Mouse (Mus musculus) heart, embryonic 10.5 days (tissue): Measurements from ENCODE around the gene Ctdspl. TPM values are rescaled to one million over a fixed set of nuclear protein-coding genes. Genes with fewer than 3 reads are reported as not detected.
A peak's percentile ranks its signal among the peaks of the same experiment; 100 is the strongest.

ENCODE experiments used
- DNase-seq: peaks from one replicate; pipeline ENCODE4 v3.0.0-alpha.2; 2017; ENCODE audit warnings: low spot score
- H3K27ac ChIP-seq: fragments of 300-500 bp; sonication (generic); 2 replicates; pipeline ENCODE4 v1.5.1; 2016; ENCODE audit warnings: mild to moderate bottlenecking
- H3K27me3 ChIP-seq: fragments of 300-500 bp; sonication (generic); 2 replicates; pipeline ENCODE4 v1.6.1; 2016; ENCODE audit warnings: mild to moderate bottlenecking; ENCODE audit not compliant: poor library complexity, insufficient read depth, severe bottlenecking
- H3K36me3 ChIP-seq: fragments of 300-500 bp; sonication (generic); 2 replicates; pipeline ENCODE4 v1.6.1; 2016; ENCODE audit warnings: mild to moderate bottlenecking, moderate library complexity
- H3K4me1 ChIP-seq: fragments of 300-500 bp; sonication (generic); 2 replicates; pipeline ENCODE4 v1.6.1; 2016; ENCODE audit warnings: mild to moderate bottlenecking
- H3K4me3 ChIP-seq: fragments of 300-500 bp; sonication (generic); 2 replicates; pipeline ENCODE4 v1.5.1; 2016; ENCODE audit warnings: mild to moderate bottlenecking, moderate library complexity
- H3K9me3 ChIP-seq: fragments of 300-500 bp; sonication (generic); 2 replicates; pipeline ENCODE4 v1.6.1; 2016; ENCODE audit warnings: mild to moderate bottlenecking, moderate library complexity
- WGBS: fragments of 180-500 bp; shearing (Covaris S2); methylation state at CpG from one replicate; pipeline ENCODE4 v1.1.7; 2016; 5-methylcytosine and 5-hydroxymethylcytosine counted together
- polyA plus RNA-seq: library from polyadenylated mRNA; unstranded; fragments of >200 nt; fragmentation: Nextera tagmentation; extraction: Ambion mirVana; gene quantifications from 2 replicates; pipeline ENCODE4 v1.2.1, GENCODE M21; 2016

The Ctdspl gene
- polyA plus RNA-seq, 1 experiment from 2014 or later: 10.2 TPM

DNA sequence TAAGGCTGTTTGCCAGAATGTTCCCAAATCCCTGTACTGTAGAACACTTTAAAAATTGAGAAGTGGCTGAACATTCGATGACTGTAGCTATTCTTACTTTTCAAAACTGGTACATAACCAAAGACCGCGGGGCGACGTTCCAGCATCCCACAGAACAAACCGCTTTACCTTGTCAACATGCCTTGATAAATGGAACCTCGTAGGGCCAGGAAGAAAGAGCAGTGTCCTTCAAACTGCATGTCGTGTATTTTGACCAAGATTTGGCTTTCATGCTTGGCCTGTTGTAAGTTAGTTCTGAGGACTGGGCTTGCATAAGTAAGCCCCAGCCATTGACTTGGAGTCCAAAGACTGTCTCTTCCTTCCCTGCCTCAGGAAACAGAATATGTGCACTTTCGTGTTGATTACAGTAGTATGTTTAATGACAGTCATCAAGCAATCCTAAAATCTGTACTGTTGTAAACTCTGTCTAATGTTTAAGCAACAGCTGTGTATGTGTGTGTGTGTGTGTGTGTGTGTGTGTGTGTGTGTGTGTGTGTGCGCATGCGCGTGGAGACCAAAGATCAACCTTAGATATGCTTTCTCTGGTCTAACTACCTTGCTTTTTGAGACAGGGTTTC, 14.4 kb downstream of the Ctdspl start:
- Histone ChIP-seq H3K4me3 (no peak overlapping the region), H3K27me3 (no peaks in the 10 kb centered on the region), H3K9me3 (no peaks in the 10 kb centered on the region), H3K27ac (no peak overlapping the region), H3K36me3 (no peaks in the 10 kb centered on the region), H3K4me1 (peaks cover 52% of the 10 kb centered on the region)
- 80% methylated on average over 12 of the region's 12 CpGs for WGBS
- DNase-seq: no peak

DNA sequence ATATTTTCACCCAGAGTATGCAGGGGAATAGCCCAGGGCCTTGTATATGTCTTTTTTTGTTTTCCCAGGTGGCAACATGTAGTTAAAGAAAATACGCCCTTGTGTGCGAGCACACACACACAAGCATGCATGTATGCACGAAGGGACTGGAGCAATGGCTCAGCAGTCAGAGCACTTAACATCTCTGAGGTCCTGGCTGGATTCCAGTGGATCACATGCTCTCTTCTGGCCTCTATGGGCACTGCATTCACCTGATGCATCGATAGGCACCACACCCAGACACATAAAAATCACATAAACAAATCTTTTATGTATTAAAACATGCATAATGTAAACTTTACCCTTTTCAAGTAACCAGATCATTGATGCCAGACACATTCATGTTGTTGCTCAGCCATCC, 15.8 kb downstream of the Ctdspl start:
- H3K36me3 ChIP-seq: no peaks in the 10 kb centered on the region
- 82% methylated on average over 4 of the region's 4 CpGs for WGBS
- no peaks in the 10 kb centered on the region for H3K27me3 ChIP-seq
- H3K4me1 ChIP-seq: peaks cover 43% of the 10 kb centered on the region
- H3K9me3 ChIP-seq: no peaks in the 10 kb centered on the region
- no peak overlapping the region for H3K4me3 ChIP-seq
- no peak for DNase-seq
- no peak overlapping the region for H3K27ac ChIP-seq

DNA sequence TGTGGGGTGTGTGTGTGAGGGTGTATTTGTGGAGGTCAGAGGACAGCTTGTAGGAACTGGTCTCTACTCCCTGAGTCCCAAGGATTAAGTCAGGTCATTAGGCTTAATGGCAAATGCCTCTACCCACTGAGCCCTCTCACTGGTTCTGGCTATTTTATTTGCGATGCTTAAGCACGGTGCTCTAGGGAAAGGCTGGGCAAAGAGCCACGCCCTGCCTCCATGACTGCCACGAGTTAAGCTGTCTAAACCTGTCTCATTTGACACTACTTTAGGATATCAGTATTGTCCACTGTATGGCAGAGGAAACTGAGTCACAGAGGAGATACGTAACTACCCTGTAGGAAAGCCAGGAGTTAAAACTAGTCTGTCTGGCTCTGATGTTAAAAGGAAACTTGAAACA, 17.7 kb downstream of the Ctdspl start:
- WGBS: 60% methylated on average over 5 of the region's 5 CpGs
- H3K4me3 ChIP-seq: no peak overlapping the region
- peaks cover 43% of the 10 kb centered on the region for H3K4me1 ChIP-seq

DNA sequence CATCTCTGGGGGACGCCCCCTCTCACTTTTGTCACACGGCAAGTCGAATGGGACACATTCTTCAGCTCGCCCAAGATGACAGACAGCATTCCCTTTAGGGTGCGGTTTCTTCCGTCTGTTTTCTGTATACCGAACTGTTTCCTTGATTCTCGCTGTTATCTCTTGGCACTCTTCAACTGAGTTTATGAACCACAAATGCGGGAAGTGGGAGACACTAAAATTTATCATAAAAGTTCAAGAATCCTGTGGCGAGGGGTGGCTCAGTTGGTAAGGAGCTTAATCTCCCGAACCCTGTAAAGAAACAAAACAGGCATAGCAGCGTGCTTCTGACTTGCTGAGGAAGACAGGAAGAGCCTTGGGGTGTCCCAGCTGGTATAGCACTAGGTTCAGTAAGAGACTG, 18.1 kb downstream of the Ctdspl start:
- Histone ChIP-seq H3K9me3 (no peaks in the 10 kb centered on the region), H3K4me3 (no peak overlapping the region), H3K4me1 (peaks cover 45% of the 10 kb centered on the region), H3K27me3 (no peaks in the 10 kb centered on the region), H3K27ac (0 out of 2 replicates have a peak overlapping the region, but pooled peaks have one; percentile 1), H3K36me3 (no peaks in the 10 kb centered on the region)
- DNase-seq: no peak
- 47% methylated on average over 12 of the region's 12 CpGs for WGBS

More for the DNA sequence above, 17.7 kb downstream of the Ctdspl start:
- no peak for DNase-seq
- H3K36me3 ChIP-seq: no peaks in the 10 kb centered on the region
- 0 out of 2 replicates have a peak overlapping the region, but pooled peaks have one; percentile 1 for H3K27ac ChIP-seq
- no peaks in the 10 kb centered on the region for H3K27me3 ChIP-seq
- H3K9me3 ChIP-seq: no peaks in the 10 kb centered on the region

DNA sequence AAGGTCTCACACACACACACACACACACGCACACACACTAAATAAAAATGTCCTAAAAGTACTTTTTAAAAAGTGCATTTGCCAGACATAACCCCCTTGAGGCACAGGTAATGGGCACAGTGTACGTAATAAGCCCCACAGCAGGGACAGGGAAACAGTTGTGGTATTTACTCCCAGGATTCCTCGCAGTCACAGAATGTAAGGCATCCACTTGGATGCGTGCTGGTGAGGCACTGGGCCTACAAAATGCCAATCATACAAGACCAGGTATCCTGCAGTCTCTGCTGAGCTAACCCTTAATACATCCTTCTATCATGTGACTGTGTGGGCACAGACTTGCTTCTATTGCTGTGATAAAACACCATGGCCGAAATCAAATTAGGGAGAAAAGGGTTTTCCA, 22.2 kb downstream of the Ctdspl start:
- H3K9me3 ChIP-seq: no peaks in the 10 kb centered on the region
- 66% methylated on average over 5 of the region's 5 CpGs for WGBS
- 0 out of 2 replicates have a peak, but pooled peaks cover 4% of the 10 kb centered on the region for H3K36me3 ChIP-seq
- no peak overlapping the region for H3K4me3 ChIP-seq
- no peaks in the 10 kb centered on the region for H3K27me3 ChIP-seq
- no peak overlapping the region for H3K27ac ChIP-seq
- no peak for DNase-seq
- H3K4me1 ChIP-seq: peaks cover 63% of the 10 kb centered on the region

DNA sequence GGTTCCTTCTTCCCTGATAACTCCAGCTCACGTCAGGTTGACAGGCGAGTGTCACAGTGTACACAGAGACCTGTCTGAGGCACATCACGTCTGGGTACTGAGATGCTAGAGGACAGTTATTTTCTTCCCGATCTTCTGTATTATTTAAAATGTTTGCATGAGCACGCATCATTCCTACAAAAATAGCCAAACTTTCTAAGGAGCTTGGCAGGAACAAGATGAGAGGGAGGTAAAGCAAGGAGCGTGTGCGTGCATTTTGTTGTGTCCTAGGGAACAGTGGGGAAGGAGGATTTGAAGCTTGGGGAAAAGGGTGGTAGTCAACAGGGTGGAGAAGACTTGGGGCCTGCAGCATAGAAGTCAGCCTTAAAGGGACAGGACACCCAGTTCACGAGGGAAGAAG, 22.9 kb downstream of the Ctdspl start:
- Histone ChIP-seq H3K4me3 (no peak overlapping the region), H3K36me3 (0 out of 2 replicates have a peak, but pooled peaks cover 4% of the 10 kb centered on the region), H3K27ac (no peak overlapping the region), H3K4me1 (peaks cover 58% of the 10 kb centered on the region), H3K27me3 (no peaks in the 10 kb centered on the region), H3K9me3 (no peaks in the 10 kb centered on the region)
- no peak for DNase-seq
- 84% methylated on average over 8 of the region's 8 CpGs for WGBS

DNA sequence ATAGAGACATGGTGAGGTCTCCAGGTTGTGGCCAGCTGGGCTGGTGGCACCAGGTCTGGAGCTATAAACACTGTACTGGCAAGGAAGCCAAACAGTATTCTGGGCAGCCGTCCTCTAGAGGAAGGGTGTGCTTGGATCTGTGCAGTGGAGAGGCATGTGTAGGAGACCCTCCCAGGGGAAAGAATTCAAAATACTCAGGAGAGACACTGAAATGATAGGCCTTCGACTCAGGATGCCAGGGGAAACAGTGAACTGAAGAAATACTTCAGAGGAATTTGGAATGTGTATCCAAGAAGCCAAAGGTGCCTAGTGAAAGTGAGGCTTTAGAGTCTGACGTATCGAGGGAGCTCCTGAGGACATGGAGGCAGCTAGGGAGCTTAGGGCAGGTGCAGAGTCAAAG, 23.4 kb downstream of the Ctdspl start:
- no peaks in the 10 kb centered on the region for H3K27me3 ChIP-seq
- DNase-seq: no peak
- 58% methylated on average over 4 of the region's 4 CpGs for WGBS
- H3K36me3 ChIP-seq: 0 out of 2 replicates have a peak, but pooled peaks cover 4% of the 10 kb centered on the region
- no peak overlapping the region for H3K4me3 ChIP-seq
- no peak overlapping the region for H3K27ac ChIP-seq
- H3K4me1 ChIP-seq: peaks cover 52% of the 10 kb centered on the region
- no peaks in the 10 kb centered on the region for H3K9me3 ChIP-seq

DNA sequence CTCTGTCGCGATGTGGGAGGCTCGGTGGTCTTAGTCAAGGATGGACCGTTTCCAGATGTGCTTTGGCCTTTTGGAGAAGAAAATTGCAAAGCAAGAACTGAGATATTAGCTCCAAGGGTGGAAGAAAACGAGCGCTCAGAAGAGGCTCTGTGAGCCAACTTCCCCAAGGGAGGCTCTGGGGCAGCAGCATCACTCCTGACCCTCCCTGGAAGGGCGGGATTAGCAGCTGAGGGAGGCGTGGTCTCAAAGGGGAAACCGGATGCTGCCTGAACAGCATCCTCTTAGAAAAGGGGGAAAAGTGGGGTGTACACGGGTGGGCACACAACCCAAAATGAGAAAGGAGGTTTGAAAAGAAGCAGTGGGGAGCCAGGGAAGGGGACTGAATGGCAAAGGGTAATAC, 23.8 kb downstream of the Ctdspl start:
- no peak for DNase-seq
- no peaks in the 10 kb centered on the region for H3K27me3 ChIP-seq
- H3K27ac ChIP-seq: 0 out of 2 replicates have a peak overlapping the region, but pooled peaks have one; percentile 3
- peaks cover 52% of the 10 kb centered on the region for H3K4me1 ChIP-seq
- H3K36me3 ChIP-seq: 0 out of 2 replicates have a peak, but pooled peaks cover 4% of the 10 kb centered on the region
- WGBS: 66% methylated on average over 10 of the region's 10 CpGs
- no peaks in the 10 kb centered on the region for H3K9me3 ChIP-seq
- H3K4me3 ChIP-seq: no peak overlapping the region

DNA sequence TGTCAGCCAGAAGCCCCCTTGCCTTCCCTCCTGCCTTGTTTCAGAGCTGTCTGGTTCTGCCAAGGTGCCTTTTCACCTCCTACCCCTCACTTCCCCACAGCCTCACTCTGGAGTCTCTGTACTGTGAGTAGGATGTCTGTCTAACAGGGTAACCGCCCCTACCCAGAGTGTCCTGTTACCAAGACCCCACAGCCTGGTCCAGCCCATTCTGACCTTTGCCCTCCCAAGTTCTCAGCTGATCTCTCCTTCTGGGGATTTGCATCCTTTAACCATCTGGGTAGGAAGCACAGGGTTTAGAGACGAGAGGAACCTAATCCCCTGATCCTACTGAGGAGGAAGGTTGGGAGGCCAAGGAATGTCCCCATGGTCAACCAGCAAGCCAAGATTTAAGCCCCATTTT, 24.5 kb downstream of the Ctdspl start:
- no peak for DNase-seq
- H3K36me3 ChIP-seq: 0 out of 2 replicates have a peak, but pooled peaks cover 4% of the 10 kb centered on the region
- no peak overlapping the region for H3K27ac ChIP-seq
- no peaks in the 10 kb centered on the region for H3K9me3 ChIP-seq
- no peaks in the 10 kb centered on the region for H3K27me3 ChIP-seq
- WGBS: 63% methylated on average over 2 of the region's 2 CpGs
- H3K4me1 ChIP-seq: peaks cover 52% of the 10 kb centered on the region
- H3K4me3 ChIP-seq: no peak overlapping the region

DNA sequence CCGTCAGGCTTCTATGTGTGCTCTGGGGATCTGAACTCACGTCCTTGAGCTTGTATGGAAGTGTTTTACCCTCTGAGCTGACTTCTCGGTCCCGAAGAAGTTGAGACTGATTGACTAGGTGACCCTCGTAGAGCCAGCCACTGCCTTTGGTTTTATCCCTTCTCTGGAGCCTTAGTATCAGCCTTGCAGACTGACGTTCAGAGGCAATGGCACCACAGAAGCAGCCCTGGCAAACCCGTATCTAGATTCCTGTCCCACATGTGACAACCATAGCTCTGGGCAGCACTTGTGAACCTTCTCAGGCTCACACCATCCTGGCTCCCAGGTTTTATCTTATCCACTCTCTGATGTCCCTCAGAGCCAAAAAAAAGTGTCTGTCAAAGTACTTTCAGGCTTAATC, 25.1 kb downstream of the Ctdspl start:
- Histone ChIP-seq H3K27me3 (no peaks in the 10 kb centered on the region), H3K4me3 (no peak overlapping the region), H3K9me3 (no peaks in the 10 kb centered on the region), H3K36me3 (0 out of 2 replicates have a peak, but pooled peaks cover 4% of the 10 kb centered on the region), H3K27ac (no peak overlapping the region), H3K4me1 (peaks cover 52% of the 10 kb centered on the region)
- 73% methylated on average over 7 of the region's 7 CpGs for WGBS
- DNase-seq: no peak

DNA sequence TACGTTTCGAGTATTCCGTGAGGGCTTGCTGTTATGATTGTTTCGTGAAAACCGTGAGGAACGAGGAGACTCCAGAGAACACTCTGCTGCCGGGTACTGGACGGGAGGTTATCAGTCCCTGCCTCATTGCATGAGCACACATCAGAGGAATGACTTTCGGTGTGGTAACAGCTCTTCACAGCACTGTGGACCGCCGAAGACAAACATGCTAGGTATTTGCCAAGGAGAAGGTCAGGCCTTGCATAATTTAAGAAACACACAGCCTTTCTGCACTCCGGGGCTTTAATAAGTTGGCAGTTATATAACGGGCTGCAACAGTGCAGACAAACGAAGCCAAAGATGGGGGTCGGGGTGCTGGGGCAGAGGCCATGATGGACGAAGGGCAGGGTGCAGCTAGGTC, 25.9 kb downstream of the Ctdspl start:
- H3K27ac ChIP-seq: peak overlapping the region; percentile 47; the same call in 1 of the 2 replicates
- H3K27me3 ChIP-seq: no peaks in the 10 kb centered on the region
- H3K4me1 ChIP-seq: peaks cover 53% of the 10 kb centered on the region
- H3K4me3 ChIP-seq: no peak overlapping the region
- no peaks in the 10 kb centered on the region for H3K9me3 ChIP-seq
- no peak for DNase-seq
- H3K36me3 ChIP-seq: 0 out of 2 replicates have a peak, but pooled peaks cover 5% of the 10 kb centered on the region
- 61% methylated on average over 16 of the region's 16 CpGs for WGBS

DNA sequence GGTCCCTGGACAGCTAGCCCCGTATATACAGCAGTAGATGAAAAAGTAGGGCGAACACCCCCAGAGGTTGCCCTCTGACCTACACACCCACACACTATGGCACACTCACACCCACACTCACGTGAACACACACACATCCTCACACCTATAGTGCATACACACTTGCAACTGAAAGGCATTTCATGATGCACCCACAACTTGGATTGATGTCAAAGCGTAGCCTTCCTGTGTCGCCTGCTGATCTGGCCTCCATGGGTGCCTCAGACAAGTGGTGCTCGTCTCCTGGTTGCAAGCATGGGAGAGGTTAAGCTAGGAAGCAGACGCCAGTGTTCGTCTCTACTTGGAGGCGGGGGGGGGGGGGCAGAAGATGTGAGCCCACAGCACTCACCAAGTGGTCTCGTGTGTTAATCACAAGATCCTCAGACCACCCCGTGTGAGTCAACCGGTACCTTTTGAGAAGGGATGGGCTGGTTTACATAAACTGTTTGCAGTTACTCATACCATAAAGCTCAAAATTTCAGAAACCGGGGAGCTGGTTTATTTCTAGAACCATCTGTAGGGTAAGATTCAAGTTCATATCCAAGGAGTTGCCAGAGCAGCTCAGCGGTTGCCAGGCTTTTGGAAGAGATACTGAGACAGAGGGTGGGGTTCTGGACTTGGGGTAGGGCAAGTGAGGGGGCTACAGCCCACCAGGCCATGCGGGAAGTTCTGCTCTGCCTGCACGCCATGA, 27.4 kb downstream of the Ctdspl start:
- Histone ChIP-seq H3K4me1 (peaks cover 52% of the 10 kb centered on the region), H3K36me3 (0 out of 2 replicates have a peak, but pooled peaks cover 9% of the 10 kb centered on the region), H3K4me3 (no peak overlapping the region), H3K9me3 (no peaks in the 10 kb centered on the region), H3K27ac (no peak overlapping the region), H3K27me3 (no peaks in the 10 kb centered on the region)
- whole genome bisulfite sequencing: 88% methylated on average over 16 of the region's 16 CpGs
- DNase-seq: no peak

DNA sequence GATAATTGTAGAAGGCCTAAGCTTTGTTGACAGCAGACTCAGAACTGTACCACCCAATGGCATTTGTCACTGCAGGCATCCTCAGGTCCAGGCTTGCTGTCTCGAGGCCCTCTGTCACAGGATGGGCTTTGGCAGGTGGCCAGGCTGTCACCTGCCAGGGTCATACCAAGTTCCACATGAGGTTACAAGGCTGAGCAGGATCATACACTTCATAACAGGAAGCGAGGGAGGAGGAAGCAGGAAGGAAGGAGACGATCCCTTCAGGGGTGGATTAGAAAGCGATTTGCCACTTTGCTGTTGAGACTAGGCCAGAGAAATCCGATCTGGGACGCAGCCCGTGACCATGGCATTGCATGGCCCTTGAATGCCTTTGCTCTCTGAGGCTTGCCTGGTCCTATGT, 32.5 kb downstream of the Ctdspl start:
- WGBS: 74% methylated on average over 7 of the region's 7 CpGs
- no peaks in the 10 kb centered on the region for H3K9me3 ChIP-seq
- peak overlapping the region; percentile 70; the same call in 1 of the 2 replicates for H3K27ac ChIP-seq
- no peak overlapping the region for H3K4me3 ChIP-seq
- 0 out of 2 replicates have a peak, but pooled peaks cover 5% of the 10 kb centered on the region for H3K36me3 ChIP-seq
- DNase-seq: no peak
- H3K4me1 ChIP-seq: peaks cover 29% of the 10 kb centered on the region
- H3K27me3 ChIP-seq: no peaks in the 10 kb centered on the region
